Mouse (Mus musculus) intestine, embryonic 14.5 days (tissue): ENCODE data around the gene P3h2. TPM values are rescaled to one million over a fixed set of nuclear protein-coding genes. Genes with fewer than 3 reads are reported as not detected.

Experiments
- ATAC-seq: fragments of 200-750 bp; cut with Nextera tagmentation; replicated peaks from 2 replicates; pipeline ENCODE4 v1.8.0; 2017; ENCODE audit warnings: low read depth, moderate number of reproducible peaks, moderate TSS enrichment, moderate library complexity; ENCODE audit not compliant: low FRiP score, low TSS enrichment
- DNase-seq: peaks from one replicate; pipeline ENCODE4 v3.0.0-alpha.2; 2018; ENCODE audit warnings: low spot score
- H3K27ac ChIP-seq: fragments of 300-500 bp; sonication (generic); 2 replicates; pipeline ENCODE4 v1.5.1; 2014; ENCODE audit warnings: low read depth, mild to moderate bottlenecking, control low read depth
- H3K27me3 ChIP-seq: fragments of 300-500 bp; sonication (generic); replicated peaks from 2 replicates; pipeline ENCODE4 v1.6.1; 2014; ENCODE audit warnings: low read length, control low read depth; ENCODE audit not compliant: control insufficient read depth, insufficient read depth
- H3K36me3 ChIP-seq: fragments of 300-500 bp; sonication (generic); 2 replicates; pipeline ENCODE4 v1.6.1; 2014; ENCODE audit warnings: low read length, control low read depth; ENCODE audit not compliant: control insufficient read depth, insufficient read depth
- H3K4me1 ChIP-seq: fragments of 300-500 bp; sonication (generic); replicated peaks from 2 replicates; pipeline ENCODE4 v1.6.1; 2014; ENCODE audit warnings: low read length, control low read depth, mixed read lengths; ENCODE audit not compliant: control insufficient read depth, insufficient read depth
- H3K4me2 ChIP-seq: fragments of 300-500 bp; sonication (generic); 2 replicates; pipeline ENCODE4 v1.6.1; 2014; ENCODE audit warnings: low read length
- H3K4me3 ChIP-seq: fragments of 300-500 bp; sonication (generic); 2 replicates; pipeline ENCODE4 v1.5.1; 2014; ENCODE audit warnings: low read depth, low read length, control low read depth, mixed read lengths
- H3K9ac ChIP-seq: fragments of 300-500 bp; sonication (generic); 2 replicates; pipeline ENCODE4 v1.6.1; 2014; ENCODE audit warnings: mild to moderate bottlenecking, low read length
- H3K9me3 ChIP-seq: fragments of 300-500 bp; sonication (generic); 2 replicates; pipeline ENCODE4 v1.6.1; 2016; ENCODE audit warnings: low read length, control low read depth; ENCODE audit not compliant: control insufficient read depth
- WGBS: fragments of 180-500 bp; shearing (Covaris S2); extraction: QIAGEN DNeasy Blood & Tissue Kit; methylation state at CpG from one replicate; pipeline ENCODE4 v1.1.7; 2014; 5-methylcytosine and 5-hydroxymethylcytosine counted together
- polyA plus RNA-seq: library from polyadenylated mRNA; unstranded; fragments of >200 nt; fragmentation: Nextera tagmentation; extraction: Ambion mirVana; gene quantifications from 2 replicates; pipeline ENCODE4 v1.2.1, GENCODE M21; 2014

P3h2 gene
- polyA plus RNA-seq, 1 experiment from 2014 or later: 6.2 TPM

DNA sequence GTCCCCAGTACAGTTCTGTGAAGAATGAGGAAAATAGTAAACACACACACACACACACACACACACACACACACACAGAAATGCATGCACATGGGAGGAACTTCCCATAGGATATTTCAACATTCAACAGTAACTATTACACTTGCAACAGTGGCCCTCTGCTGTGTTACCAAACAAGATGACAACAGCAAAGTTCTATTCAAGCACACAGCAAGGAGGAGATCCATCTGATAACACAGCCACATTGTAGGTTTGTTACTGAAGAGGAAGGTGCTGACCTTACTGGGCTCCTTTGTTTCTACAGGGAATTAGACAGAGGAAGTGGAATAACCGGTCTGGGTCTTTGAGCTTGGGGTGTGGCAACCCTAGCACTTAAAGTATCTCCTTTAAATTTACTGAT is 157.5 kb downstream of the P3h2 start:
- ATAC-seq (no peak), DNase-seq (no peak)
- Histone ChIP-seq H3K9me3 (no peaks in the 10 kb centered on the region), H3K27ac (no peak overlapping the region), H3K36me3 (no peaks in the 10 kb centered on the region), H3K27me3 (no peaks in the 10 kb centered on the region), H3K4me3 (no peak overlapping the region), H3K9ac (no peak overlapping the region), H3K4me2 (no peak overlapping the region), H3K4me1 (no peaks in the 10 kb centered on the region)
- 48% methylated on average over 1 of the region's 1 CpGs for WGBS

DNA sequence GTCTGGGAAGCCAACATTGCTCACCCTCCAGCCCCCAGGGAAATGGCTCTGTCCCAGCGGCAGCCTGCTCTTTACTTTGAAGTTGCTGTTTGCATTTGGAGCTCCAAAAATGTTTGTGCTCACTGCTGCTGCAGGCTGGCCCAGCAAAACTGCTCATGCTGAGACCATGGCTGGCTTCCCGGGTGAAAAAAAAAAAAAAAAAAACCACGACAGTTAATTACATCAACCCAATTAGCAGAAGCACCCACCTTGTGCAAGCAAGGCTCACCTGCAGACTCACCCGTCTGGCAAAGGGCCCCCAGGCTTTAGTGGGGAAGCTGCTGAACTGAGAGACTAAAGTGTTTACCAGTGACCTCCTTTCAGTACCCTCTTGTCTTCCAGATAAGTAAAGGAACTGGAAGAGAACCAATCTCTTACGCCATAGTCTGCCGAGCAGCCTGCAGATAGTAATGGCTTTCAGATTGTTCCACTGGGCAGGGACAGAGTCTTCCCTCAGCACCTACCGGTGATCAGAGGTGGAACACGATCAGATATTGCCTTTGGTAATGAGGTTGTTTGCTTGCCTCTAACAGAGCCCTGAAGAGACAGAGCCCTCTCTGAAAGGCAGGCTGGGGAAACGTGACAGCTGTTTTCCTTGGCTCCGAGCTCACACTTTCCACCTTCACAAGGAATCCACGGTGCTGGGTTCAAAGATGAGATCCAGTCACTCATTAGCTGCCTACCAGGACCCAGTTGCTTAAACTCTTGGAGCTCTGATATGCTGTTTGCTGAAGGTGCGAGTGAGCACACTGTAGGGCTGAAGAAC is 160.2 kb downstream of the P3h2 start:
- ATAC-seq (no peak), DNase-seq (no peak)
- Histone ChIP-seq H3K9ac (no peak overlapping the region), H3K4me2 (no peak overlapping the region), H3K27ac (no peak overlapping the region), H3K4me3 (no peak overlapping the region), H3K9me3 (no peaks in the 10 kb centered on the region), H3K4me1 (no peaks in the 10 kb centered on the region), H3K36me3 (no peaks in the 10 kb centered on the region), H3K27me3 (no peaks in the 10 kb centered on the region)
- WGBS: 51% methylated on average over 12 of the region's 12 CpGs

DNA sequence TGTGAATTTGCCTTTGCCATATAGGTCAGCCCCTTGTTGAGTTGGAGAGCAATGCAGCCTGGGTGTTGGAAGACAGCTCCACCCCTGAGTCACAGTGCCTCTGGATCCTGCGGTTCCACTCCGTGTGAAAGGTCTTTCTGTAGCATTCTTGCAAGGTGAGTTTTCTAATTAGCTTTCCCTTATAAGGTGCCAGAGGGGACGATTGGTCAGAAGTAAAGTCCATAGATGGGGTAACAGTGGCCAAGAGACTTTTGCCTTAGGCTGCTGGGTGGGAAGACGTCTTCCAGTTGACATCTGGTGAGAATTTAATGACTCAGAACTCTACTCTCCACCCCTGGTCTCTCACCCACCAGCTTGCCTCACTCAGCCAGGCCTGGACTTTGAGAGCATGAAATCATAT is 163.3 kb downstream of the P3h2 start:
- H3K27me3 ChIP-seq: no peaks in the 10 kb centered on the region
- no peaks in the 10 kb centered on the region for H3K36me3 ChIP-seq
- DNase-seq (no peak), ATAC-seq (no peak)
- H3K4me3 ChIP-seq: no peak overlapping the region
- WGBS: 72% methylated on average over 4 of the region's 4 CpGs
- H3K4me2 ChIP-seq: no peak overlapping the region
- H3K9ac ChIP-seq: no peak overlapping the region
- H3K9me3 ChIP-seq: no peaks in the 10 kb centered on the region
- H3K4me1 ChIP-seq: no peaks in the 10 kb centered on the region
- no peak overlapping the region for H3K27ac ChIP-seq

- no peak for DNase-seq
- no peaks in the 10 kb centered on the region for H3K36me3 ChIP-seq
- no peaks in the 10 kb centered on the region for H3K9me3 ChIP-seq
- H3K9ac ChIP-seq: no peak overlapping the region
- H3K4me3 ChIP-seq: no peak overlapping the region
- WGBS: 71% methylated on average over 2 of the region's 2 CpGs
- no peak overlapping the region for H3K4me2 ChIP-seq
- H3K27ac ChIP-seq: no peak overlapping the region
- no peaks in the 10 kb centered on the region for H3K27me3 ChIP-seq
- no peak for ATAC-seq
- H3K4me1 ChIP-seq: no peaks in the 10 kb centered on the region
Measured at GRCm38 (mm10) chr16:25934181-25934580, 171.4 kb downstream of the P3h2 start.

GRCm38 (mm10) chr16:25912185-25912584 is 193.4 kb downstream of the P3h2 start:
- WGBS: 63% methylated on average over 1 of the region's 1 CpGs
- Histone ChIP-seq H3K4me1 (no peaks in the 10 kb centered on the region), H3K9me3 (no peaks in the 10 kb centered on the region), H3K27me3 (no peaks in the 10 kb centered on the region), H3K4me2 (no peak overlapping the region), H3K27ac (no peak overlapping the region), H3K9ac (no peak overlapping the region), H3K4me3 (no peak overlapping the region), H3K36me3 (no peaks in the 10 kb centered on the region)
- ATAC-seq (no peak), DNase-seq (no peak)
